Mouse (Mus musculus): ENCODE data around the gene Cers1.

- peak; percentile 57; the same call in 1 of the 2 replicates for TF ChIP-seq CTCF (IDR thresholded peaks at IDR 0.05; ENCODE audit: insufficient read depth, low read depth, low read length)
- no peak for TF ChIP-seq POLR2A (IDR thresholded peaks at IDR 0.05; ENCODE audit: insufficient read depth, low read depth, low read length)
Measured at GRCm38 (mm10) chr8:70330741-70331364, 15.3 kb downstream of the Cers1 start.
